Mouse (Mus musculus) hindbrain, postnatal 0 days (tissue): ENCODE measurements at regions not wholly inside any gene's neighbourhood (a gene's known extent, or its start where the extent isn't known, plus 50 kb on each side); places are given as distances from the start of the nearest gene placed in this dataset.
A peak's percentile ranks its signal among the peaks of the same experiment; 100 is the strongest.

Experiments
- ATAC-seq: fragments of 200-750 bp; cut with Nextera tagmentation; 2 replicates; pipeline ENCODE4 v1.8.0; 2017; ENCODE audit warnings: mild to moderate bottlenecking, moderate TSS enrichment, moderate library complexity
- DNase-seq: peaks from one replicate; pipeline ENCODE4 v3.0.0-alpha.2; 2015; ENCODE audit warnings: low spot score
- H3K27ac ChIP-seq: fragments of 300-500 bp; sonication (generic); 2 replicates; pipeline ENCODE4 v1.5.1; 2014; ENCODE audit warnings: mild to moderate bottlenecking
- H3K27me3 ChIP-seq: fragments of 300-500 bp; sonication (generic); 2 replicates; pipeline ENCODE4 v1.6.1; 2014; ENCODE audit warnings: low read length, mixed read lengths; ENCODE audit not compliant: insufficient read depth
- H3K36me3 ChIP-seq: fragments of 300-500 bp; sonication (generic); 2 replicates; pipeline ENCODE4 v1.6.1; 2014; ENCODE audit warnings: low read length, mixed read lengths; ENCODE audit not compliant: insufficient read depth
- H3K4me1 ChIP-seq: fragments of 300-500 bp; sonication (generic); 2 replicates; pipeline ENCODE4 v1.6.1; 2014; ENCODE audit warnings: antibody characterized with exemption, low read length, mixed read lengths; ENCODE audit not compliant: insufficient read depth
- H3K4me2 ChIP-seq: fragments of 300-500 bp; sonication (generic); 2 replicates; pipeline ENCODE4 v1.6.1; 2014; ENCODE audit warnings: low read depth, mild to moderate bottlenecking, low read length, moderate library complexity, mixed read lengths
- H3K4me3 ChIP-seq: fragments of 300-500 bp; sonication (generic); 2 replicates; pipeline ENCODE4 v1.5.1; 2014; ENCODE audit warnings: low read length
- H3K9ac ChIP-seq: fragments of 300-500 bp; sonication (generic); replicated peaks from 2 replicates; pipeline ENCODE4 v1.6.1; 2014; ENCODE audit warnings: mild to moderate bottlenecking, low read length, moderate library complexity, mixed read lengths
- H3K9me3 ChIP-seq: fragments of 300-500 bp; sonication (generic); 2 replicates; pipeline ENCODE4 v1.6.1; 2016; ENCODE audit warnings: low read length, mixed read lengths
- CTCF ChIP-seq: IDR thresholded peaks from 2 replicates; pipeline ENCODE4 v1.5.1; 2016; ENCODE audit warnings: antibody characterized with exemption, control low read depth, low read depth
- WGBS: fragments of 180-500 bp; shearing (Covaris S2); extraction: QIAGEN DNeasy Blood & Tissue Kit; methylation state at CpG from one replicate; pipeline ENCODE4 v1.1.7; 2014; 5-methylcytosine and 5-hydroxymethylcytosine counted together

GRCm38 (mm10) chr12:45975780-45976179 is 842.9 kb downstream of the Nova1 start:
- H3K4me2 ChIP-seq: no peak overlapping the region
- WGBS: 88% methylated on average over 2 of the region's 2 CpGs
- H3K27me3 ChIP-seq: no peaks in the 10 kb centered on the region
- no peaks in the 10 kb centered on the region for H3K9me3 ChIP-seq
- no peak overlapping the region for H3K27ac ChIP-seq
- H3K4me1 ChIP-seq: no peaks in the 10 kb centered on the region
- no peak overlapping the region for H3K9ac ChIP-seq
- H3K36me3 ChIP-seq: no peaks in the 10 kb centered on the region
- no peak for TF ChIP-seq CTCF
- DNase-seq: no peak
- H3K4me3 ChIP-seq: no peak overlapping the region
- ATAC-seq: no peak

DNA sequence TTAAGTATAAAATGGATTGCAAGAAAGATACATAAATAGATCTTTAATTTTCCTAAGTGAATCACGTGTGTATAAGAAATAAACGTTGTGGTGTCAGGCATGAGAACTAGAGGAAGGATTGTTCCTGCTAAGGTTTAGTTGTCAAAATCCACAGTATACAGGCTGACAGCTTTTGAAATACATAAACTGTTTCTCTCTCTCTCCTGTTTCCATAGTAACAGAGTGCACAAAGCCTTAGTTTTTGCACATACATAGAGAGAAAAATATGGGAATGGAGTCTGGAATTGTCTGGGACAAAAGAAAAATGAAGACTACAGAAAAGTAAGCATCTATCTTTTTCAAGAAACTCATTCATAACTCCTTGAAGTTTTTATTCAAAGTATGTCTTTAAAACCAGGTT is 848.3 kb downstream of the Nova1 start:
- TF ChIP-seq CTCF: no peak

GRCm38 (mm10) chr12:45969881-45970280 is 848.8 kb downstream of the Nova1 start:
- Histone ChIP-seq H3K36me3 (no peaks in the 10 kb centered on the region), H3K9ac (no peak overlapping the region), H3K4me3 (no peak overlapping the region), H3K27me3 (no peaks in the 10 kb centered on the region), H3K9me3 (no peaks in the 10 kb centered on the region), H3K4me1 (no peaks in the 10 kb centered on the region), H3K4me2 (no peak overlapping the region), H3K27ac (0 out of 2 replicates have a peak overlapping the region, but pooled peaks have one; percentile 11)
- no peak for TF ChIP-seq CTCF
- WGBS: 59% methylated on average over 1 of the region's 1 CpGs
- no peak for DNase-seq
- ATAC-seq: no peak

More for the DNA sequence above, 848.3 kb downstream of the Nova1 start:
- Histone ChIP-seq H3K27me3 (no peaks in the 10 kb centered on the region), H3K9me3 (no peaks in the 10 kb centered on the region), H3K4me2 (no peak overlapping the region), H3K4me1 (no peaks in the 10 kb centered on the region), H3K9ac (no peak overlapping the region), H3K27ac (no peak overlapping the region), H3K36me3 (no peaks in the 10 kb centered on the region), H3K4me3 (no peak overlapping the region)
- WGBS: 37% methylated on average over 2 of the region's 2 CpGs
- ATAC-seq: no peak
- peak; percentile 18 for DNase-seq

DNA sequence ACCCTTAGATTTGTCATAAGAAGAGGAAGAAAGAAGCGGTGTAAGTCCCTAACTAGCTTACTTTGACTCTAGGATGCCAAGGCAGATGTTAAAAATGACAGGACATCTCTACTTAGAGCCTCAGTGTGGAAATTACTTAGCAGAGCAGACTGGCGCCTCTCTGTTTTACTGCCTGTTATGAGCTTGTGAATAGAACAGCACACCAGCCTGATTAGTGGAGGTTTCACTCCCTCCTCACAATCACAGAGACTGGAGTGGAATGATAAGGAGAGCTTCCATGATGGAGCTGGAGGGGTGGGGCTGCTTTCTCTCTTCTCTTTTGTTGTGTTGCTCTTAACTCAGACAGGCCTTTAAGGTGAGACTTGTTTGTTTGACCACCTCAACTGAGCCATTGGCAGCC is 871.8 kb downstream of the Nova1 start:
- Histone ChIP-seq H3K9me3 (no peaks in the 10 kb centered on the region), H3K9ac (no peak overlapping the region), H3K4me3 (no peak overlapping the region), H3K4me1 (no peaks in the 10 kb centered on the region), H3K27ac (no peak overlapping the region), H3K4me2 (no peak overlapping the region), H3K36me3 (no peaks in the 10 kb centered on the region), H3K27me3 (no peaks in the 10 kb centered on the region)
- 75% methylated on average over 2 of the region's 2 CpGs for WGBS
- ATAC-seq (no peak), DNase-seq (no peak)
- TF ChIP-seq CTCF: no peak

GRCm38 (mm10) chr12:45944464-45944863 is 870.0 kb upstream of the Stxbp6 start:
- H3K9me3 ChIP-seq: no peaks in the 10 kb centered on the region
- no peaks in the 10 kb centered on the region for H3K4me1 ChIP-seq
- no peak for TF ChIP-seq CTCF
- no peak overlapping the region for H3K4me2 ChIP-seq
- H3K36me3 ChIP-seq: no peaks in the 10 kb centered on the region
- H3K9ac ChIP-seq: no peak overlapping the region
- DNase-seq: no peak
- H3K4me3 ChIP-seq: no peak overlapping the region
- 61% methylated on average over 2 of the region's 2 CpGs for WGBS
- ATAC-seq: no peak
- H3K27ac ChIP-seq: no peak overlapping the region
- no peaks in the 10 kb centered on the region for H3K27me3 ChIP-seq

GRCm38 (mm10) chr12:45942402-45942801 is 867.9 kb upstream of the Stxbp6 start:
- Histone ChIP-seq H3K27me3 (no peaks in the 10 kb centered on the region), H3K9ac (no peak overlapping the region), H3K9me3 (no peaks in the 10 kb centered on the region), H3K4me1 (no peaks in the 10 kb centered on the region), H3K4me3 (no peak overlapping the region), H3K4me2 (no peak overlapping the region), H3K27ac (no peak overlapping the region), H3K36me3 (no peaks in the 10 kb centered on the region)
- 74% methylated on average over 1 of the region's 1 CpGs for WGBS
- ATAC-seq (no peak), DNase-seq (no peak)
- no peak for TF ChIP-seq CTCF

DNA sequence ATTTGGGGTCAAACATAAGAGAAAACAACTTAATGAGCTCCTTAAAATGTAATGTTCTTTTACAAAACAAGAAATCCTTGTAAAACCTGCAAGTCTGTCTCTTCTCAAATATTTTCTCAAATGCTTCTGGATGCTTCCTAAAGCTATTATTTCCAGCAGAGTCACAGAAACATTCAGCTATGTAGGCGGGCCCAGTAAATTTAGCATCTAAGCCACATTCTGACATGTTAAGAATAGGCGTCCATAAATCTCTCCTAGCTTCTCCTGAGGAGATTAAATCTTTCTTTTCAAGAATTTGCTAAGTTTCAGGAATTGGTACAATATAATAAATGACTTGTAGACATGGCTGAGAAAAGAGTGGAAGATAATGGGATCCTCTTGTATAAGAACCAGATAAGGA is 858.9 kb upstream of the Stxbp6 start:
- Histone ChIP-seq H3K9me3 (no peaks in the 10 kb centered on the region), H3K27ac (no peak overlapping the region), H3K9ac (no peak overlapping the region), H3K4me1 (no peaks in the 10 kb centered on the region), H3K36me3 (no peaks in the 10 kb centered on the region), H3K4me3 (no peak overlapping the region), H3K4me2 (no peak overlapping the region), H3K27me3 (no peaks in the 10 kb centered on the region)
- DNase-seq (no peak), ATAC-seq (no peak)
- TF ChIP-seq CTCF: no peak
- 82% methylated on average over 2 of the region's 2 CpGs for WGBS
